Mouse (Mus musculus): Measurements from ENCODE around the gene Ahdc1.

GRCm38 (mm10) chr4:133083991-133084861 lies 73.2 kb downstream of the Ahdc1 start:
- peak; percentile 27 for TF ChIP-seq POLR2A (IDR thresholded peaks at IDR 0.05; ENCODE audit: insufficient read length, low read depth)
- peak; percentile 79 for TF ChIP-seq USF1 (IDR thresholded peaks at IDR 0.05; ENCODE audit: low read depth)
- peak in 1 of 3 experiments; percentile 57 for TF ChIP-seq MYOD1 (IDR thresholded peaks at IDR 0.05; ENCODE audit: control insufficient read depth in 1 of 3, insufficient read length in 2 of 3, low read depth in 2 of 3)
- TF ChIP-seq E2F4 (IDR thresholded peaks at IDR 0.05; ENCODE audit: insufficient read depth): no peak
- no peak for TF ChIP-seq POLR2AphosphoS2 (IDR thresholded peaks at IDR 0.05; ENCODE audit: insufficient read length, low read depth)
- no peak for TF ChIP-seq TCF12 (IDR thresholded peaks at IDR 0.05; ENCODE audit: insufficient read depth, poor library complexity, severe bottlenecking)
- no peak for TF ChIP-seq SRF (IDR thresholded peaks at IDR 0.05; ENCODE audit: control insufficient read depth, insufficient read length, low read depth)
- no peak for TF ChIP-seq REST (IDR thresholded peaks at IDR 0.05; ENCODE audit: insufficient read depth, insufficient read length)
- no peak for TF ChIP-seq TCF3 (IDR thresholded peaks at IDR 0.05; ENCODE audit: insufficient read length, low read depth)
- no peak for TF ChIP-seq MAX (IDR thresholded peaks at IDR 0.05; ENCODE audit: low read depth)
- peak in 1 of 3 experiments; percentile 47 for TF ChIP-seq MYOG (IDR thresholded peaks at IDR 0.05; ENCODE audit: control insufficient read depth in 1 of 3, insufficient read depth in 1 of 3, insufficient read length in 2 of 3, low read depth in 2 of 3)
- no peak for TF ChIP-seq CEBPB (IDR thresholded peaks at IDR 0.05; ENCODE audit: insufficient read depth, poor library complexity, severe bottlenecking)

Measured in myocyte (in vitro differentiated cells).